ENCODE assay signal across 15 mouse cellular contexts in the genomic region with DNA sequence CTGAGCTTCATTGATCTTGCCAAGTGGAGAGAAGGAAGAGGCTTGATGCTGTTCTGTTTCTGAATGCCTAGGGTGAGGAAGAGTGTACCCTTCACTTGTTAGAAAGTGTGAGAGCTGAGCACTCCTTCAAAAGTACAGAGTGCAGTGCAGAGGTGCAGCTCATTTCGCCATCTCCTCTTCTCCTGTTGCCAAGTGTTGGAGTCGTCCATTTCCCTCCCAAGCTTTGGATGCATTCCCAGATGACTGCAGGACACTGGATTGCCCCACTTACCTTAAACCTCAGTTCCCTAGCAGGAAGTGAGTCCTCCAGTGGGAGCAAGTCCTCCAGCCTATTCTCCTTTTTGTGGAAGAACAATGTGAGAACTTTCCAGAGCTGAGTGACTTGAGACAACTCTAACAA.
DNase-seq lines count a peak whose midpoint lies in the region; ATAC-seq lines count a peak whose summit lies in the region.
"Had no signal": no experiment of that assay in that cellular context is flagged by ENCODE, and none has a peak within 500 bp of the region (broad histone marks: within the 10 kb centered on the region; RNA-seq: fewer than 3 reads in every experiment).

No protein-coding gene starts in this region.

- WGBS in embryonic facial prominence, embryonic 15.5 days = 57% methylated on average over 2 of the region's 2 CpGs
- 87% methylated on average over 2 of the region's 2 CpGs for WGBS in embryonic facial prominence, embryonic 10.5 days
- WGBS in kidney, embryonic 16.5 days = 46% methylated on average over 2 of the region's 2 CpGs
- 46% methylated on average over 2 of the region's 2 CpGs for WGBS in lung, embryonic 16.5 days
- 53% methylated on average over 2 of the region's 2 CpGs for WGBS in intestine, embryonic 15.5 days

- no peaks in the 10 kb centered on the region for H3K36me3 ChIP-seq in embryonic facial prominence, embryonic 15.5 days
- H3K36me3 ChIP-seq in embryonic facial prominence, embryonic 10.5 days (replicated peaks) = no peaks in the 10 kb centered on the region
- no peaks in the 10 kb centered on the region for H3K36me3 ChIP-seq in kidney, embryonic 16.5 days (ENCODE audit: insufficient read depth, low read length)
- H3K36me3 ChIP-seq in lung, embryonic 16.5 days (ENCODE audit: control insufficient read depth, insufficient read depth, low read length) = no peaks in the 10 kb centered on the region
- no peaks in the 10 kb centered on the region for H3K36me3 ChIP-seq in intestine, embryonic 15.5 days
- H3K36me3 ChIP-seq: forebrain, embryonic 15.5 days; limb, embryonic 12.5 days; midbrain, embryonic 12.5 days; stomach, embryonic 15.5 days had no signal

- ATAC-seq in embryonic facial prominence, embryonic 15.5 days (ENCODE audit: insufficient number of reproducible peaks, low FRiP score, low TSS enrichment, low read depth) = no peak
- ATAC-seq in kidney, embryonic 16.5 days (ENCODE audit: low FRiP score, low TSS enrichment) = no peak
- ATAC-seq in lung, embryonic 16.5 days (ENCODE audit: low read depth) = peak; percentile 47; the same call in 1 of the 2 replicates
- ATAC-seq in intestine, embryonic 15.5 days = no peak
- ATAC-seq: CD4-positive, CD25-positive, alpha-beta regulatory T cell, adult 4 months; forebrain, embryonic 15.5 days; liver, postnatal 0 days had no signal

- H3K27ac ChIP-seq in embryonic facial prominence, embryonic 15.5 days (replicated peaks) = peak overlapping the region; percentile 22; the same call in 1 of the 2 replicates
- H3K27ac ChIP-seq in embryonic facial prominence, embryonic 10.5 days (replicated peaks) = no peak overlapping the region
- H3K27ac ChIP-seq in kidney, embryonic 16.5 days (ENCODE audit: low read length) = 0 out of 2 replicates have a peak overlapping the region, but pooled peaks have one; percentile 9
- H3K27ac ChIP-seq in lung, embryonic 16.5 days (ENCODE audit: low read length) = no peak overlapping the region
- no peak overlapping the region for H3K27ac ChIP-seq in intestine, embryonic 15.5 days
- H3K27ac ChIP-seq: forebrain, embryonic 15.5 days; limb, embryonic 12.5 days; midbrain, embryonic 12.5 days; stomach, embryonic 15.5 days had no signal

- no peaks in the 10 kb centered on the region for H3K27me3 ChIP-seq in embryonic facial prominence, embryonic 15.5 days
- no peaks in the 10 kb centered on the region for H3K27me3 ChIP-seq in embryonic facial prominence, embryonic 10.5 days (replicated peaks; ENCODE audit: low read depth, poor library complexity, severe bottlenecking)
- no peaks in the 10 kb centered on the region for H3K27me3 ChIP-seq in kidney, embryonic 16.5 days (ENCODE audit: insufficient read depth, low read length)
- no peaks in the 10 kb centered on the region for H3K27me3 ChIP-seq in lung, embryonic 16.5 days (ENCODE audit: control insufficient read depth, insufficient read depth, low read depth, low read length)
- H3K27me3 ChIP-seq in intestine, embryonic 15.5 days (replicated peaks) = no peaks in the 10 kb centered on the region
- H3K27me3 ChIP-seq: forebrain, embryonic 15.5 days; limb, embryonic 12.5 days; midbrain, embryonic 12.5 days; stomach, embryonic 15.5 days had no signal

- H3K4me1 ChIP-seq in embryonic facial prominence, embryonic 15.5 days = no peaks in the 10 kb centered on the region
- no peaks in the 10 kb centered on the region for H3K4me1 ChIP-seq in embryonic facial prominence, embryonic 10.5 days
- H3K4me1 ChIP-seq in kidney, embryonic 16.5 days (ENCODE audit: insufficient read depth, low read length) = no peaks in the 10 kb centered on the region
- H3K4me1 ChIP-seq in lung, embryonic 16.5 days (replicated peaks; ENCODE audit: control insufficient read depth, insufficient read depth, low read length) = peaks cover 3% of the 10 kb centered on the region; the same call in 1 of the 2 replicates
- no peaks in the 10 kb centered on the region for H3K4me1 ChIP-seq in intestine, embryonic 15.5 days (replicated peaks)
- H3K4me1 ChIP-seq: forebrain, embryonic 15.5 days; limb, embryonic 12.5 days; midbrain, embryonic 12.5 days; stomach, embryonic 15.5 days had no signal

- no peak overlapping the region for H3K4me2 ChIP-seq in embryonic facial prominence, embryonic 15.5 days (replicated peaks)
- no peak overlapping the region for H3K4me2 ChIP-seq in kidney, embryonic 16.5 days (replicated peaks; ENCODE audit: low read depth, low read length)
- H3K4me2 ChIP-seq in lung, embryonic 16.5 days (ENCODE audit: low read depth, low read length) = no peak overlapping the region
- H3K4me2 ChIP-seq in intestine, embryonic 15.5 days (replicated peaks) = no peak overlapping the region
- H3K4me2 ChIP-seq: forebrain, embryonic 15.5 days; limb, embryonic 12.5 days; midbrain, embryonic 12.5 days; stomach, embryonic 15.5 days had no signal

- no peaks in the 10 kb centered on the region for H3K9me3 ChIP-seq in embryonic facial prominence, embryonic 15.5 days (replicated peaks)
- H3K9me3 ChIP-seq in embryonic facial prominence, embryonic 10.5 days = no peaks in the 10 kb centered on the region
- H3K9me3 ChIP-seq in kidney, embryonic 16.5 days (ENCODE audit: low read length) = 0 out of 2 replicates have a peak, but pooled peaks cover 3% of the 10 kb centered on the region
- H3K9me3 ChIP-seq in lung, embryonic 16.5 days (ENCODE audit: control insufficient read depth, low read length) = no peaks in the 10 kb centered on the region
- H3K9me3 ChIP-seq in intestine, embryonic 15.5 days = no peaks in the 10 kb centered on the region
- H3K9me3 ChIP-seq: forebrain, embryonic 15.5 days; limb, embryonic 12.5 days; midbrain, embryonic 12.5 days; stomach, embryonic 15.5 days had no signal

- no peak overlapping the region for H3K9ac ChIP-seq in embryonic facial prominence, embryonic 15.5 days
- no peak overlapping the region for H3K9ac ChIP-seq in kidney, embryonic 16.5 days (replicated peaks; ENCODE audit: low read length)
- H3K9ac ChIP-seq in lung, embryonic 16.5 days (ENCODE audit: low read length) = no peak overlapping the region
- no peak overlapping the region for H3K9ac ChIP-seq in intestine, embryonic 15.5 days
- H3K9ac ChIP-seq: forebrain, embryonic 15.5 days; limb, embryonic 12.5 days; liver, postnatal 0 days; midbrain, embryonic 12.5 days; stomach, embryonic 15.5 days had no signal

- no peak for DNase-seq in embryonic facial prominence, embryonic 10.5 days (ENCODE audit: low spot score)
- no peak for DNase-seq in kidney, postnatal 4 days
- DNase-seq in NIH3T3 (ENCODE audit: low read depth) = peak; percentile 81
- DNase-seq in natural killer cell, adult 2 months (ENCODE audit: low spot score in 2 of 2) = no peak
- DNase-seq: liver, postnatal 0 days; thymus, postnatal 14 days had no signal

- H3K4me3 ChIP-seq in embryonic facial prominence, embryonic 15.5 days (replicated peaks) = no peak overlapping the region
- H3K4me3 ChIP-seq in embryonic facial prominence, embryonic 10.5 days = no peak overlapping the region
- H3K4me3 ChIP-seq in kidney, embryonic 16.5 days (ENCODE audit: low read length) = no peak overlapping the region
- no peak overlapping the region for H3K4me3 ChIP-seq in lung, embryonic 16.5 days (ENCODE audit: low read length)
- no peak overlapping the region for H3K4me3 ChIP-seq in intestine, embryonic 15.5 days (replicated peaks)
- H3K4me3 ChIP-seq: forebrain, embryonic 15.5 days; limb, embryonic 12.5 days; midbrain, embryonic 12.5 days; stomach, embryonic 15.5 days had no signal

Comparison
In these comparisons a context has a peak if more than half of its experiments do, and no peak if none do; other contexts are left out.
1. H3K27ac ChIP-seq: peak in embryonic facial prominence, embryonic 15.5 days (single experiment) and kidney, embryonic 16.5 days (single experiment); none in embryonic facial prominence, embryonic 10.5 days (single experiment), lung, embryonic 16.5 days (single experiment) and intestine, embryonic 15.5 days (single experiment).